Mouse (Mus musculus) gastrocnemius, postnatal 10 days (tissue): ENCODE results near the gene Gm11011. TPM values are rescaled to one million over a fixed set of nuclear protein-coding genes. Genes with fewer than 3 reads are reported as not detected.

Source experiments
- DNase-seq: peaks from one replicate; pipeline ENCODE4 v3.0.0; 2021; ENCODE audit warnings: mixed read lengths
- total RNA-seq, 2 experiments: library from RNA; stranded (reverse); gene quantifications; 2 replicates each; pipeline ENCODE4 v1.2.3; 2021

The Gm11011 gene
- total RNA-seq, 2 experiments from 2014 or later, result not detected

DNA sequence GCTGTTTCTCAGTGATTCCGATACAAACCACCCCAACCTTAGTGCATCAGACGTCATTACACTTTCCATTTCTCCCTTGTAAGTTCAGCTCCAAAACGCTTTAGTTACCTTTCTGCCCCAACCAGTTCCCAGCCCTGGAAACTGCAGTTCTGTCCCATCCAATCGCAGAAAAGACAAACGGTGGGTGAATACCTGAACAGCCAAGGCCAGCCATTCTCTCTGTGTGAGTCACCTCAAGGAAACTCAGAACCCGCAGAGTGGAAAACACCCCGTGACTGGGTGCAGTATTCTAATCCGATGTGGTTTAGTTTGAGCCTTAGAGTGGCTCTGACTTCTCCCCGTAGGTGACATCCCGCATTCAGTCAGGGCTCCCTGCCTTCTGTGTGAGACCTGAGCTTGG is 2.2 kb upstream of the Gm11011 start:
- DNase-seq, result no peak

DNA sequence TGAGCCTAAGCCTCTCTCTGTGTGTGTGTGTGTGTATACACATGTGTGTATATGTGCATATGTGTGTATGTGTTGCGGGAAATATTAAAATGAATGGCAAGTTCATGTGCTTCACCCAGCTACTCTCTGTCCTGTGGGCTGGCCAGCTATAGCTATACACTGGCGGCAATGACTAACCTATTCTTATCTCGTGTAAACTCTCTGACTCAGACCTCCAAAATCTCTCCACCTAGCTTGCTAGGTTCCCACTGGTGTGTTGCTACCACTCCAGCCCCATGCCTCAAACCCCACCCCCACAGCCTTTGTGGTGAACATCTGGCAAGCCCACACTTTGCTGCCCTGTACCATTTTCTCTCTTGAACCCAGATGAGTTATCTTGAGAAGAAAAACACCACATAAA is 857 bp downstream of the Gm11011 start:
- DNase-seq, result no peak

- DNase-seq, result no peak
Measured at GRCm38 (mm10) chr2:169585631-169586285, 1.8 kb downstream of the Gm11011 start.

- no peak for DNase-seq
Measured at GRCm38 (mm10) chr2:169584745-169585456, 2.6 kb downstream of the Gm11011 start.

- no peak for DNase-seq
Measured at GRCm38 (mm10) chr2:169583476-169583875, 4.1 kb downstream of the Gm11011 start.

GRCm38 (mm10) chr2:169577508-169578196 is 9.9 kb downstream of the Gm11011 start:
- no peak for DNase-seq

- DNase-seq, result no peak
Measured at GRCm38 (mm10) chr2:169570063-169570462, 17.5 kb downstream of the Gm11011 start.

DNA sequence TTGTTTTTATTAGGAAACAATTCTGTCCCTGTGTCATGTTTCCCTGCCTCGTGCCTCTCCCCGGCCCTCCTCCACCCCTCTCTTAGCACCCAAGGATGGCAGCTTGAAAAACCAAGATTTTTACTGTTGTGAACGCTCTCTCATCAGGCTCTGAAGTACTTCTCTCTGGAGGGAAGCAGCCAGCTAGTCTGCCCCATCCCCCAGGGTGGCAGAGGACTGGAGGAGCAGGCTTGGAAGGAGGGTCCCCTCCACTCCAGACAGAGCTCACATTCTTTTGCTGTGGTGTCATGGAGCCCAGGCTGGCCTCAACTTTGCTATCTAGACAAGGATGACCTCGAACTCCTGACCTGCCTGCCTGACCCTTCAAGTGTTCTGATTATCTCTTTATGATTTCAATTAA is 21.4 kb downstream of the Gm11011 start:
- no peak for DNase-seq

- no peak for DNase-seq
Measured at GRCm38 (mm10) chr2:169565751-169566150, 21.8 kb downstream of the Gm11011 start.

DNA sequence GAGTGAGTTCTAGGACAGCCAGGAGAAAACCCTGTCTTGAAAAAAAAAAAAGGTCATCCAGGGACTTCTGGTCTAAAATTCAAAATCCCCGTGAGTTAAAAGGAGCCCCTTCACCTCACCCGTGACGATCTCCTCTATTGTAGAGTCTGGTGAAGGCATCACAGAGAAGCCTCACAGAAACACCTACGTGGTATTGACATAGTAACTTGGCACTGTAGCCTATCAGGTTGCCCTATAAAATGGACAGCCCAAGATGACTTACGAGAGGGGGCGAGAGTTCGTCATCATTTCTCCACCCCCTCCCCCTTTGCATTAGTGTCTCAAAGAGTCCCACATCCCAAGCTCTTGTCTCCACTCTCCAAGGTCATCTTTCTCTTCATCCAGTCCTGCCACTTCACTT is 41.9 kb downstream of the Gm11011 start:
- DNase-seq, result no peak

DNA sequence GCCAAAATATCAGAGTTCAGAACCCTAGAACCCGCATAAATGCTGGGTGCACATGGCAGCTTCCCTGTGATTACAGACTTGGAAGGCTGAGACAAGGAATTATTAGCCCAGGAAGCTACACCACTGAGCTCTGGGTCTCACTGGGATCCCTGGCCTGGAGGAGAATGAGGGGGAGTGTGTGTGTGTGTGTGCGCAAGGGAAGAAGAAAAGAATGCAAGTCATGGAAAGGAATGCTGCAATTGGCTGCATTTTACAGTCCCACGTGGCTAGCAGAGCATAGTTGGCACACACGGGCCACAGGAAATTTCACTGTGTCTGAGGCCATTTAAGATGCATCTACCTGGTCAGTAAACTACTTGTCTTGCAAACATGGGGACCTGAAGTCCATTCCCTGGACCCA is 48.6 kb downstream of the Gm11011 start:
- no peak for DNase-seq

Other genes starting within 250 kb of the Gm11011 start
- gene Tshz2, start 45.3 kb upstream of the Gm11011 start, total RNA-seq, result 10 to 100 TPM; 22.4 to 24.8 TPM